Mouse (Mus musculus): ENCODE results near the gene Cd59b. TPM values are rescaled to one million over a fixed set of nuclear protein-coding genes. Genes with fewer than 3 reads are reported as not detected.

Cd59b gene
- polyA plus RNA-seq, 1 experiment from 2014 or later: 3.0 TPM

- no peak overlapping the region for H3K9ac ChIP-seq (ENCODE audit: low read length)
- H3K36me3 ChIP-seq (ENCODE audit: control insufficient read depth, insufficient read depth, low read length): no peaks in the 10 kb centered on the region
- no peaks in the 10 kb centered on the region for H3K27me3 ChIP-seq (ENCODE audit: control insufficient read depth, insufficient read depth, low read length)
- H3K4me2 ChIP-seq (ENCODE audit: low read length): no peak overlapping the region
- no peak overlapping the region for H3K4me3 ChIP-seq (ENCODE audit: control insufficient read depth in 1 of 2, insufficient read depth in 1 of 2, low read depth in 1 of 2, low read length in 2 of 2)
- peaks cover 8 to 17% of the 10 kb centered on the region in 2 experiments for H3K4me1 ChIP-seq (ENCODE audit: control insufficient read depth in 2 of 2, insufficient read depth in 2 of 2, low read length in 2 of 2)
- H3K27ac ChIP-seq (replicated peaks in 1 of 2; ENCODE audit: control insufficient read depth in 1 of 2, insufficient read depth in 1 of 2, low read depth in 2 of 2, low read length in 2 of 2): no peak overlapping the region
- no peak for ATAC-seq (ENCODE audit: insufficient number of reproducible peaks, insufficient read depth, low FRiP score, low read depth)
- 88% methylated on average over 13 of the region's 13 CpGs for WGBS
- H3K9me3 ChIP-seq (ENCODE audit: control insufficient read depth, low read length): no peaks in the 10 kb centered on the region
These were observed 59.3 kb downstream of the Cd59b start for GRCm38 (mm10) chr2:104128803-104129531.

GRCm38 (mm10) chr2:104130165-104130564, 60.5 kb downstream of the Cd59b start:
- H3K4me2 ChIP-seq (ENCODE audit: low read length): no peak overlapping the region
- no peak overlapping the region for H3K4me3 ChIP-seq (ENCODE audit: control insufficient read depth in 1 of 2, insufficient read depth in 1 of 2, low read depth in 1 of 2, low read length in 2 of 2)
- WGBS: 39% methylated on average over 6 of the region's 6 CpGs
- ATAC-seq (ENCODE audit: insufficient number of reproducible peaks, insufficient read depth, low FRiP score, low read depth): no peak
- no peaks in the 10 kb centered on the region for H3K36me3 ChIP-seq (ENCODE audit: control insufficient read depth, insufficient read depth, low read length)
- H3K27ac ChIP-seq (replicated peaks in 1 of 2; ENCODE audit: control insufficient read depth in 1 of 2, insufficient read depth in 1 of 2, low read depth in 2 of 2, low read length in 2 of 2): no peak overlapping the region
- H3K4me1 ChIP-seq (ENCODE audit: control insufficient read depth in 2 of 2, insufficient read depth in 2 of 2, low read length in 2 of 2): peaks cover 5 to 7% of the 10 kb centered on the region in 2 experiments; a peak in 3 of 4 replicates
- no peak overlapping the region for H3K9ac ChIP-seq (ENCODE audit: low read length)
- H3K9me3 ChIP-seq (ENCODE audit: control insufficient read depth, low read length): no peaks in the 10 kb centered on the region
- H3K27me3 ChIP-seq (ENCODE audit: control insufficient read depth, insufficient read depth, low read length): no peaks in the 10 kb centered on the region

DNA sequence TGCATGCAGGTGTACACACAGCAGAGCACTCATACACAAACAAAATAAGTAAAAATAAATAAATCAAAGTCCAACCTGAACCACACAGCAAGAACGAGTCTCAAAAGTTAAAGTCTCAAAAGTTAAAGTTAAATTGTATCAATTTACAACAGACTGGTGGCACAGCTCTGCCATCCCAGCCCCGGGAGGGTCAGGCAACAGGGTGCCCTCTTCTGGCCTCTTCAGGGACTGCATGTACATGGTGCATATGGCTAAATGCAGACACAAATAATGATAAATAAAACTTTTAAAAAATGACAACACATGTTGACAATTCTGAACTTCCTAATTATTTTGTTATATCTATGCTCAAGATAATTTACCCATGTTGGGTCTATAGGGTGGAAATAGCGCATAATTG, 61.3 kb downstream of the Cd59b start:
- Histone ChIP-seq H3K4me3 (ENCODE audit: control insufficient read depth in 1 of 2, insufficient read depth in 1 of 2, low read depth in 1 of 2, low read length in 2 of 2) (no peak overlapping the region), H3K9me3 (ENCODE audit: control insufficient read depth, low read length) (no peaks in the 10 kb centered on the region), H3K27me3 (ENCODE audit: control insufficient read depth, insufficient read depth, low read length) (no peaks in the 10 kb centered on the region), H3K36me3 (ENCODE audit: control insufficient read depth, insufficient read depth, low read length) (no peaks in the 10 kb centered on the region), H3K4me1 (ENCODE audit: control insufficient read depth in 2 of 2, insufficient read depth in 2 of 2, low read length in 2 of 2) (peaks cover 5 to 6% of the 10 kb centered on the region in 2 experiments; a peak in 3 of 4 replicates), H3K27ac (replicated peaks in 1 of 2; ENCODE audit: control insufficient read depth in 1 of 2, insufficient read depth in 1 of 2, low read depth in 2 of 2, low read length in 2 of 2) (no peak overlapping the region), H3K9ac (ENCODE audit: low read length) (no peak overlapping the region), H3K4me2 (ENCODE audit: low read length) (no peak overlapping the region)
- 78% methylated on average over 3 of the region's 3 CpGs for WGBS
- ATAC-seq (ENCODE audit: insufficient number of reproducible peaks, insufficient read depth, low FRiP score, low read depth): no peak

- no peak overlapping the region for H3K9ac ChIP-seq (ENCODE audit: low read length)
- ATAC-seq (ENCODE audit: insufficient number of reproducible peaks, insufficient read depth, low FRiP score, low read depth): no peak
- H3K27ac ChIP-seq (replicated peaks in 1 of 2; ENCODE audit: control insufficient read depth in 1 of 2, insufficient read depth in 1 of 2, low read depth in 2 of 2, low read length in 2 of 2): no peak overlapping the region
- H3K4me2 ChIP-seq (ENCODE audit: low read length): no peak overlapping the region
- H3K9me3 ChIP-seq (ENCODE audit: control insufficient read depth, low read length): no peaks in the 10 kb centered on the region
- peaks cover 5 to 6% of the 10 kb centered on the region in 2 experiments; a peak in 3 of 4 replicates for H3K4me1 ChIP-seq (ENCODE audit: control insufficient read depth in 2 of 2, insufficient read depth in 2 of 2, low read length in 2 of 2)
- 67% methylated on average over 7 of the region's 7 CpGs for WGBS
- no peak overlapping the region for H3K4me3 ChIP-seq (ENCODE audit: control insufficient read depth in 1 of 2, insufficient read depth in 1 of 2, low read depth in 1 of 2, low read length in 2 of 2)
- no peaks in the 10 kb centered on the region for H3K27me3 ChIP-seq (ENCODE audit: control insufficient read depth, insufficient read depth, low read length)
- no peaks in the 10 kb centered on the region for H3K36me3 ChIP-seq (ENCODE audit: control insufficient read depth, insufficient read depth, low read length)
These were observed 62.7 kb downstream of the Cd59b start for GRCm38 (mm10) chr2:104132266-104132859.

- no peaks in the 10 kb centered on the region for H3K9me3 ChIP-seq (ENCODE audit: control insufficient read depth, low read length)
- no peak for ATAC-seq (ENCODE audit: insufficient number of reproducible peaks, insufficient read depth, low FRiP score, low read depth)
- no peaks in the 10 kb centered on the region for H3K36me3 ChIP-seq (ENCODE audit: control insufficient read depth, insufficient read depth, low read length)
- H3K4me3 ChIP-seq (ENCODE audit: control insufficient read depth in 1 of 2, insufficient read depth in 1 of 2, low read depth in 1 of 2, low read length in 2 of 2): no peak overlapping the region
- H3K27me3 ChIP-seq (ENCODE audit: control insufficient read depth, insufficient read depth, low read length): no peaks in the 10 kb centered on the region
- H3K4me2 ChIP-seq (ENCODE audit: low read length): no peak overlapping the region
- no peak overlapping the region for H3K9ac ChIP-seq (ENCODE audit: low read length)
- 24% methylated on average over 12 of the region's 12 CpGs for WGBS
- no peak overlapping the region for H3K27ac ChIP-seq (replicated peaks in 1 of 2; ENCODE audit: control insufficient read depth in 1 of 2, insufficient read depth in 1 of 2, low read depth in 2 of 2, low read length in 2 of 2)
- peaks cover 5 to 6% of the 10 kb centered on the region in 2 experiments; a peak in 3 of 4 replicates for H3K4me1 ChIP-seq (ENCODE audit: control insufficient read depth in 2 of 2, insufficient read depth in 2 of 2, low read length in 2 of 2)
These were observed 63.6 kb downstream of the Cd59b start for GRCm38 (mm10) chr2:104133042-104133810.

GRCm38 (mm10) chr2:104134150-104135056, 64.8 kb downstream of the Cd59b start:
- WGBS: 45% methylated on average over 8 of the region's 8 CpGs
- no peak for ATAC-seq (ENCODE audit: insufficient number of reproducible peaks, insufficient read depth, low FRiP score, low read depth)
- H3K4me2 ChIP-seq (ENCODE audit: low read length): no peak overlapping the region
- no peak overlapping the region for H3K4me3 ChIP-seq (ENCODE audit: control insufficient read depth in 1 of 2, insufficient read depth in 1 of 2, low read depth in 1 of 2, low read length in 2 of 2)
- no peaks in the 10 kb centered on the region for H3K36me3 ChIP-seq (ENCODE audit: control insufficient read depth, insufficient read depth, low read length)
- peaks cover 5 to 6% of the 10 kb centered on the region in 2 experiments; a peak in 3 of 4 replicates for H3K4me1 ChIP-seq (ENCODE audit: control insufficient read depth in 2 of 2, insufficient read depth in 2 of 2, low read length in 2 of 2)
- no peak overlapping the region for H3K27ac ChIP-seq (replicated peaks in 1 of 2; ENCODE audit: control insufficient read depth in 1 of 2, insufficient read depth in 1 of 2, low read depth in 2 of 2, low read length in 2 of 2)
- no peak overlapping the region for H3K9ac ChIP-seq (ENCODE audit: low read length)
- no peaks in the 10 kb centered on the region for H3K9me3 ChIP-seq (ENCODE audit: control insufficient read depth, low read length)
- no peaks in the 10 kb centered on the region for H3K27me3 ChIP-seq (ENCODE audit: control insufficient read depth, insufficient read depth, low read length)

DNA sequence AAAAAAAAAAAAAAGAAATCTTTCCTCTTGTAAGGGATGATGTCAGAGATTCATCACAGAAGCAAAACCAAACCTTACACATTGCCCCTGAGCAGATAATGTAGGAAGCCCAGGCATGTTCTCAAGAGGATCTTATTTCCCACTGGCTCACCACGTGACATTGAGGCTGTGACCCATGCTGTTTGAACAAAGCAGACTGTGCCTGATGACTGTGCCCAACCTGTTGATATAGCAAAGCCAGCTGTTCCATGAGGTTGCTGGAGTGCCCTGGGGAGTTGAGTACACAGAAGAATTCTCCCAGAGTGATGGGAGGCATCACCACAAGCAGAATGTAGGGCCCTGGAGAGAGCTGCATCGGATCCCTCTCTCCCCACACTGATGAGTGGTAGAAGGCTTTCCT, 66.3 kb downstream of the Cd59b start:
- no peaks in the 10 kb centered on the region for H3K36me3 ChIP-seq (ENCODE audit: control insufficient read depth, insufficient read depth, low read length)
- 41% methylated on average over 2 of the region's 2 CpGs for WGBS

More for the DNA sequence above, 66.3 kb downstream of the Cd59b start:
- Histone ChIP-seq H3K4me3 (ENCODE audit: control insufficient read depth in 1 of 2, insufficient read depth in 1 of 2, low read depth in 1 of 2, low read length in 2 of 2) (no peak overlapping the region), H3K4me2 (ENCODE audit: low read length) (no peak overlapping the region), H3K27ac (replicated peaks in 1 of 2; ENCODE audit: control insufficient read depth in 1 of 2, insufficient read depth in 1 of 2, low read depth in 2 of 2, low read length in 2 of 2) (no peak overlapping the region), H3K4me1 (ENCODE audit: control insufficient read depth in 2 of 2, insufficient read depth in 2 of 2, low read length in 2 of 2) (peaks cover 0 to 3% of the 10 kb centered on the region in 2 experiments; a peak in 1 of 4 replicates), H3K9me3 (ENCODE audit: control insufficient read depth, low read length) (no peaks in the 10 kb centered on the region), H3K27me3 (ENCODE audit: control insufficient read depth, insufficient read depth, low read length) (no peaks in the 10 kb centered on the region), H3K9ac (ENCODE audit: low read length) (no peak overlapping the region)
- no peak for ATAC-seq (ENCODE audit: insufficient number of reproducible peaks, insufficient read depth, low FRiP score, low read depth)

All from heart, embryonic 14.5 days (tissue).